Mouse (Mus musculus): ENCODE measurements around the gene Ube2e1. TPM values are rescaled to one million over a fixed set of nuclear protein-coding genes. Genes with fewer than 3 reads are reported as not detected.

Gene Ube2e1
- total RNA-seq (2021), result 10 to 100 TPM; 71.8 to 75.0 TPM
- long read RNA-seq, experiment 1, transcript Ube2e1-201 (6 exons, 1,408 nt), result major isoform, 53 of 60 reads
- long read RNA-seq, experiment 1, partial matches to known transcripts, result 2 of 60 reads
- long read RNA-seq, experiment 1, other reads (novel, unspliced or antisense), result 4 of 60 reads
- long read RNA-seq, experiment 2, transcript Ube2e1-201 (6 exons, 1,408 nt), result major isoform, 15 of 19 reads
- long read RNA-seq, experiment 2, partial matches to known transcripts, result 1 of 19 reads
- long read RNA-seq, experiment 2, other reads (novel, unspliced or antisense), result 3 of 19 reads

DNA sequence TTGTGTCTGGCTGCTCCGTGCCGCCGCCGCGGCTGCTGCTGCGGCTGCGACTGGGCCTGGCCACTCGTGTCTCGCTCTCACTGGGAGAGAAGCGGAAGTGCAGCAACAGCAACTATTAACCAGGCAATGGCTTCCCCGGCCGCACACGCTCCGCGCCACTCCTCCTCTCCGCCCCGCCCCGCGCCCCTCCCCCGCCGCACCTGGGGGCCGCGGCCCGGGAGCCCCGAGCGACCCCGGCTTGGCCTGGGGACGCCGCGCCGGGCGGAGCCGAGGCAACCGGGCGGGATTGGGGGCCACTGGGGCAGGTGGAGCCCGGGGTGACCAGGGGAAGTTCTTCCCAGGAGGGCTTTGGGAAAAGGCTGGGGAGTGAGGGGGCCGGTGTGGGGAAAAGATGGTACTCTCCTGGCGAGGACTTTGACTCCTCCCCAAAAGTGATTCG lies at the start of gene Ube2e1:
Gene Ube2e1, minus strand, starts transcription at position 167 of the 439 bp plus-strand sequence.
- DNase-seq, result peak; percentile 80 to 84

DNA sequence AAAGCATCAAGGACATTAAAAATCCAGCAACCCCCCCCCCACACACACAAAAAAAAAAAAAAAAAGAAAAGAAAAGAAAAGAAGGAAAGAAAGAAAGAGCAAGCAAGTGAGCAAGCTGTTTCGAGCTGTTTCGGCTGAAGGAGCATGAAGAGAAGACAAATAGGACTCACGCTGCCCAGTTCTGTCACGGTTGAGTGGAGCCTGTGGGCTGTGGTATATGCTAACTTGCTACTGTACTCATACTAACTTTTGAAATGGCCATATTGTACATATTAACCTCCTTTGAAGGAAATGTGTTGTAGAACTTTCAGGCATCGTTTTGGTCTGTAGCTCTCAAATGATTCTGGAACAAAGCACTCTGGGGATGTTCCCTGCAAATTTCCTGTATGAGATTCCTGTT lies 48.2 kb upstream of the Ube2e1 start:
- no peak for DNase-seq

DNA sequence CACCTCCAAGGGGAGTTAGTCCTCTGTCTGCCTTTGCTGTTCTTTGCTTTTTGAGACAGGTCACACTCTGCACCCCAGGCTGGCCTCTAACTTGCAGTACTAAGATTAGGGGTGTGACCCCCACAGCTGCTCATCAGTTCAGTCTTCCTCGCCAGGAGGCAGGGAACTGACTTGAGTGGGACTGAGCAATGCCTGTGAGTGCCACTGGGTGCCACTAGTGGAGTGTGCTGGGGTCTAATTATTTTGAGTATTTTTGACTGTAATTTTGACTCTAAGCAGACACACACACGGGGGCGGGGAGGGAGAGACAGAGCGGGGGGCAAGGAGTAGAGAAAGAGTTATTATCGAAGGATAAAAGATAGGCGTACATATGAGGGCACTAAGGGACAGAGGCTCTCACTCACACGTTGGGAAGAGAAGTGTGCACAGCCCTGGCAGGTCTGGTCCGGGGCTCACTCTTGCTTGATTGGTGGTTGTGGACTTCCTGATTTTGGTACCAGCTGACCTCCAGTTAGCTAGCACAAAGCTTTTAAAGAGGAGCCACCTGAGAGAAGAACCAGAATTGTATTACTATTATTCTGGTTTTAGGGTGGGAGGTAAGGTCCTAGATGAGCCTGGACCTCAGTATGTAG lies 46.4 kb upstream of the Ube2e1 start:
- DNase-seq, result no peak

DNA sequence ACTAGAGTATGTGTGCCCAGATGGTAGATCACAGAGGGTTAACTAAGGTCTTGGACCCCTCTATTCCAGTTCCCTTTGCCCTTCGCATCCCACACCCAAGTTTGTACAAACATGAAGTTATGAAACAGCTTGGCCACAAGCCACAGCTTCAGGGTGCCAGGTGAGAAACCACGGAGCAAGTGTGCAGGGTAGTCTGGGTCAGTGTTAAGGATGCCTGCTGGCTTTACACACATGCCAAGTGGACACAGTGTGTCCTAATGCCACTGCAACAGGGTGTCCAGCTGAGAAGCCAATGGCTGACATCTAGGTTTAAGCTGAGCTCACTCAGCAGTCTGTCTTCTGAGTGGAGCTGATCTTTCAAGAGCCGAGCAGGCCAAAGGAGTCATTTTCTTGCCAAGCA lies 44.5 kb upstream of the Ube2e1 start:
- no peak for DNase-seq

DNA sequence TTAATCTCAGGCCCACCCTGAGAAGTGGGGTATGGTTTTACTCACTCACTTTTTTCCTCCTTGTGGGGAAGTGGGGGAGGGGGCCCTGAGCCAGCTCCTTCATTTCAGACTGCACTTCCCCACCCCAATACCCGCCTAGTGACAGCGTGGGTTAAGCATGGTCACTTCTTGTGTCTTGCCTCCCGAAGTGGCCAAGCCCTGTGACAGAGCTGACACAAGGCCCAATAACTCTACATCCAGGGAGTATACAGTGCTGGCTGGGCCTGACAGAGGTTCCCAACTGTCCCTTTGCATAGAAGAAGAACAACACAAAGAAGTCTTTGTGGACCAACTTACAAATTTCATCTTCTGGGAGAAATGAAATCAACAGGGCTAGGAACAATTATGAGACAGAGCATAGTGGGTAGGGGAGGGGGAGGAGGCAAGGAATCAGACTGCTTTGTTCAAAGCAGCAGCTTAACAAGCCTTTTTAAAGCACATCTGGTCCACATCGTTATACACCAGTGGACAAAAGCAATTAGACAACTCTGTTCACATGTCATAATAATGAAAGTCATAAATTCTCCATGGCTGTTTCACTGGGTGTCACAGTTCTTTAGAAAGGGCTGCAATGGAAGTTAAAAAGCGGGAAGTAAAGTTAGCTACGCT lies 42.2 kb upstream of the Ube2e1 start:
- no peak for DNase-seq

DNA sequence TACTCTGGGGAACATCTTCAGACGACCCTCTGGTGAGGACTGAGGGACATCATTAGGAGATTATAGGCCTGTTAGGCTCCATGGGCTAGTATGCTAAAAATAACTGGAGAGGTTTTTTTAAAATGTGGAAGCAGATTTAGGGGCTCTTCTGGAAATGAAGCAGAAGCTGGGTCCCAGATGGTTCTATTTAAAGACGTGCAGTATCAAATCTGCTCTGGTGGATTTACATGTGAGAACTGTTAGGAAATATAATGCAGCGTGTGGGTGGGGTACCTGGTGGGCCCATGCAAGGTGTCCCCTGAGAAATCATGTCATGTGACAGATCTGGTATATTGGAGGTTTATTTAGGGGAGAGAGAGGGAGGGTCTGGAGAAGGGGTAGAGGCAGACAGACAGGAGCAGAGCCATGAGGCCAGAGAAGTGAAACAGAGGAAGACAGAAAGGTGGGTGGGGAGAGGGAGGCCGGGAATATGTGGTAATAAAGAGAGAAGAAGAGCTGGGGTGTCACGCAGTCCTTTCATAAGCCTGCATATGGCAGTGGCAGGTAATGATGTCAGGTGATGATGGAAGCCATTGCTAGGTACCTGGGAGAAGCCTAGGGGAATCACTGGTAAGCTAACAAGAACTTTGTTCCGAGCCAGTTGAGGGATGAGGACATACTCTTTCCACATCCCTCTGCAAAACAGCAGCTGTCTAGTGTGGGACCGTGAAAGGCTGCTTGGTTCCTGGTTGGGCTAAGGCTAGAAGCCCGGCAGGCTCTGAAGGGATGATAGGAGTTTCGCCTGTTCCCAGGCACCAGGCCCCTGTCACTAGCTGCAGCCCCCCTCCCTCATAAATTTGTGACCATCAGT lies 41.3 kb upstream of the Ube2e1 start:
- no peak for DNase-seq

DNA sequence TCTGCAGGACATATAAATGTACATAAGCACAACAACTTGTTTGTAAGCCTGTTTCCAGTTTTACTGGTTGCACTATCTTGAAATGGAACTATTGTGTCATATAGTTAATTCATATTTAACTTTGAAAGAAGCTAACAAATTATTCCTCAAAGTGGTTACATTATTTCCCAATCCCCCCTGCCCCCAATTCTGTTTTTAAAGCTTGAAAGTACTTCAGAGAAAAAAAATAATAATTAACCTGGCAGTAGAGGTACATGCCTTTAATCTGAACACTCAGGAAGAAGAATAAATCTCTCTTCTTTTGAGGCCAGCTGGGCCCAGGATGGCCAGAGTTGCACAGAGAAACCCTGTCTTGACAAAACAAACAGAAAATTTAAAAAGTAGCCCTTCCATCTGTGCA lies 37.4 kb upstream of the Ube2e1 start:
- no peak for DNase-seq

DNA sequence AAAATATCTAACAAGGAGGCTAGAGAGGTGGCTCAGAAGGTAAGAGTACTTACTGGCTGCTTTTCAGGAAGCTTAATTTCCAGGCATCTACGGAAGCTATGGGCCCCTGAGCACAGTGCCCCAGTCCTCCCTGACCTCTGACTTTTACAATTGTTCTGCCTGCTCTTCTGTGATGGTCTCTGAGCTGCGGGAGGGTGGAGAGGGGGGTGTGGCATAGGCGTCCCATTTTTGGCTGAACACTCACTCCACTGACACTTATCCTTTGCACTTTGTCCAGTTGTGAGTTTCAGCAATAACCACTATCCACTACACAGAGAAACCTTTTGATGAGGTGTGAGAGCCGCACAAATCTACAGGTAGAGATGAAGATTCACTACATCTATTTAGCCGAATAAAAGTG lies 35.4 kb upstream of the Ube2e1 start:
- no peak for DNase-seq

DNA sequence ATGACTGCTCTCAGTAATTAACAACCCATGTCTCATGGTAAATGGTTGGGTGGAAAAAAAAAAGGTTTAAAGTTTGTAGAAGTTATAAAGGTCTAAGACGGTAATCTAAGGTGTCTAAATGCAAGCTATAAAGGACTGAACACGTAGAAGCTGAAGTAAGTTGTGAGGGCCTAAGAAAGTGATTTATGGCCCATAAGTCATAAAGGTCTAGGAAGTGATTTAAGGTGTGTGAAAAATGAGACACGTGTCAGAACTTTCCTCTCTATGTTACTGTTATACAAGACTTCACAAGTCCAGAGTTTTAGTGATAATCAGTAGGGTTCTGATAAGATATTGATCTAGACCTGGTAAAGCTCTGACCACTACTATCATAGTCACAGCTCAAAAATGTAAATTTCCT lies 32.7 kb upstream of the Ube2e1 start:
- DNase-seq, result no peak

DNA sequence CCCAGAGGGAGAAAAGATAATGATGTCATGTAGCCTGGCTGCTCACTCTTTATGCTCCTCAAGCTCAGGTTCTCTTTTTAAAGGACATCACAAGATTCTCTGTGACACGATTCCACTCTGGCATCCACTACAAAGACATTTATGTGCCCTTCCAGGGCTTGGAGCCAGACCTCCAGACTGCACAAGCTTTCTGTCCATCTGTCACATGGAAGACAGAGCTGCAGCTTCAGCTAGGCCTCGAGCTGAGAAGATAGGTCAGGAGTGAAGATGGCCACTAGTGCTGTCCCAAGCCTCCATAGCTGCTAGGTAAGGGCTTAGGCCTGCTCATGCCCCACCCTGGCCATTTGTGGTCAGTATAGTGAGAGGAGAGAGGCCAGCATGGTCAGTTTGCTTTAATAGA lies 24.8 kb upstream of the Ube2e1 start:
- DNase-seq, result no peak

DNA sequence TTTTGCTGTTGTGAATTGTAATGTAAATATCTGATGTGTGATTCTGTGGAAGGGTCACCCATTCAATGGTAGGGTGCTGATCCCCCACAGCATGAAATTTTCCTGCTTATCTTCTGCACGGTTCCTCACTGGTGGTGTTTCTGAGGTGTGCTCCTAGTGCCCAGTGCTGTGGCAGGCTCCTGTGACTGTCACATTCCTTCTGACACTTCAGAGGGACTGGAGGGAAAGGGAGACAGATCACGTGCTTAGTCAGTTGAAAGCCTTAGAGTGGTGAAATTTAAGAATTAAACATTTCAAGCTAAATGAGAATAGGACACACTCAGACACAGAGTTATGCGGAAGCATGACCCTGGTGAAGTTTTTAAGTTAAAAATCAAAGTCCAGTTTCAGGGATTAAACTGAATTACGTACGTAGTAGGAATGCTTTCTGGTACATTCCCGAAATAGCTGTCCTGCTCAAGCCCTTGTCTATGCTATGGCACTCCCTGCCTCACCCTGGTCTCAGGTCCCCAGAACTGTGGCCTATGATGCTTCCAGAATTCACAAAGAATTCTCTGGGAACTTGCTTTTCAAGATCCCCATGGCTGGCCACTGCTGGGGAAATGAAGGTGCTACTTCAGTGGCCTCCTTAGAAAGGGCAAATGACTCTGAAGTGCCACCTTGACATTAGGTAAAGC lies 24.0 kb upstream of the Ube2e1 start:
- DNase-seq, result no peak

DNA sequence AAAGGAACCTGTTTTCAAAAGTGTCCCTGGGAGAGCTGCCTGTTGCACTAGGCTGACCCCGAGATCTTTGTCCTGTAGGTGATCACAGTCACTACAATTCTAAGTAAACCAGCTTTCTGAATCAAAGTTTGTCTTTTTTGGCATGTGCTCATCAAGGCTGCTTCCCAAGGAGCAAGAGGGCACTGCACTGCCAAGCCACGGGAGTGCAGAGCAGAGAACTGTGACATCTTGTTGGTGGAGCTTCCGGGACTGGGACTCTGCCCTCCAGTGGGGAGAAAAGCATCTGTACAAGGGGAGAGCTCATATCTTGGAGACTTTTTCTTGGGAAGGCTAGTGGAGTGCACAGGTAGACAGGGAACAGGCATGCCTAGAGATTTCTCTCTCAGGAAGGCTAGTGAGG lies 21.9 kb upstream of the Ube2e1 start:
- DNase-seq, result no peak

DNA sequence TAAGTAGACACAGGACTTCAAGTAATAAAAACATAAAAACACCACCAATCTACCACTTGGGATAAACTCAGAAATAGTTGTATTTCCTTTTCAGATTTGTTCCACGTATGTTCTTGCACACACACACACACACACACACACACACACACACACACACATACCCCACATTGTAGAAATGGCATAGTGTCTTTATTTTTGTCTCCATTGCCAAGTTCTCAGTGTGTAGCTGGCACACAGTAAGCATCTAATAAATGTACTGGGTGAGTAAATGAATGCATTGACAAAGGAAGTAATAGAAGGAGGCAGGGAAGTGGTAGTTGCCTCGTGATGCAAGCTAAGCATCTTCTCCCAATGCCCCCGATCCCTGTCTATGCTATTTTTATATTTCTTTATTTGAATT lies 21.3 kb upstream of the Ube2e1 start:
- no peak for DNase-seq

DNA sequence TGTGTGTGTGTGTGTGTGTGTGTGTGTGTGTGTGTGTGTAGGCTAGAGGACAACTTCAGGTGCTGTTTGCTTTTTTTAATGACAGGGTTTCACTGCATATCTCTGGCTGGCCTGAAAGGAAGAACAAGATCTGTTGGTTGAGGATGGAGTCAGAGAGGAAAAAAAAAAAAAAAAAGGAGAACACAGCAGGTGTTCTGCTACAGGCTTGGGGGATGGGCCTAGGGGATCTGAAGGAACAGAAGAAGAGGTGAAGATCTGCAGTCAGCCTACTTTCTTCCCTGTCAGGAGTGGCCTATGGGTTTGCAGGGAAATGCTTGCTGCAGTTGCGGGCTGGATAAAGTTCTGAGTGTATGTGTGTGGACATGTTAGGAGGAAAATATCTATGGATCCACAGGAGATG lies 19.0 kb upstream of the Ube2e1 start:
- no peak for DNase-seq

DNA sequence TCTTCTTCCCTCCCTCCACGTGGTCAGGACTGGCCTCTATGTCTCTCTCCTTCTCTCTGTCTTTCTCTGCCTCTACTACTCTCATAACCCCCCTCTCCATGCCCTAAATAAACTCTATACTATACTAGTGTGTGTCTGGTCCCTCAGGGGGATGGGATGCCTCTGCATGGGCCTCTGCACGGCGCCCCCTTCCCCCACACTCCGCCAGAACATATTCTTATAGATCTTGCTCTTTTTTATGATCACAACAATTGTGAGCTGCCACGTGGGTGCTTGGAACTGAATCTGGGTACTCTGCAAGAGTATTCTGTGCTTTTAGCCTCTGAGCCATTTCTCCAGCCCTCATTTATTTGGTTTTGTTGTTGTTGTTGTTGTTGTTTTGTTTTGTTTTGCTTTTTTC lies 18.2 kb upstream of the Ube2e1 start:
- DNase-seq, result no peak

DNA sequence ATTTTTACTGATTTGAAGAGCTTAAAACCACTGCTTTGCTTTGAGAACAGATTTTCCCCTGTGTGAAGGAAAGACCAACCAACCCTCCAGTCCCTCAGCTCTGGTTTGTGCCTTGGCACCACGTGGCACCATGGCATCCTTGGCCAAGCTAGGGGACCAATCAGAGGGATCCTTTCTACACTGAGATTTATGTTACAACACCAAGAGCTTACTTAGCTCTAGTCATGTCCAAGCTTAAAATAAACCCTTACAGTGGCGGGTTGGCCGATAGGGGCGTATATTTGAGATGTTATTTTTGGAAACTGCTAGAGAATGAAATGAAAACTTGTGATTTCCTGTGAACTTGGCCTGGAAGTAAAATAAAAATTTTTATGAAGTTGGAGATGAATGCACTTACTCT lies 11.9 kb upstream of the Ube2e1 start:
- DNase-seq, result no peak

DNA sequence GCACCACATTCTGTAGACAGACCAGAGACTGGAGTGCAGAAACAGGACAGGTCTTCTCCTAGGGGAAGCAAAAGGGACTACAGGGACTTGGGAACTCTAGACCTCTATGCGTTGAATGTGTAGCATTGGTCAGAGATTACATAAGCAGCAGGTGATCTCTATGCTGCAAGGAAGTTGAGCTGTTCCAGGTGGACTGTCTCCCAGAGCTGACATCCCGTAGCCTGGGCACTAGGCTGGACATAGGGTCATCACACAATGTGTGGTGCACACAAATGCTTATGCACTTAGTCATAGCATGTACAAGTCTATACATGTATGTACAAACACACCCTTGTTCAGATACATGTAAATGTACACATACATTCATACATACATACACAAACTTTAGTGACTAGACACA lies 11.1 kb upstream of the Ube2e1 start:
- DNase-seq, result no peak

DNA sequence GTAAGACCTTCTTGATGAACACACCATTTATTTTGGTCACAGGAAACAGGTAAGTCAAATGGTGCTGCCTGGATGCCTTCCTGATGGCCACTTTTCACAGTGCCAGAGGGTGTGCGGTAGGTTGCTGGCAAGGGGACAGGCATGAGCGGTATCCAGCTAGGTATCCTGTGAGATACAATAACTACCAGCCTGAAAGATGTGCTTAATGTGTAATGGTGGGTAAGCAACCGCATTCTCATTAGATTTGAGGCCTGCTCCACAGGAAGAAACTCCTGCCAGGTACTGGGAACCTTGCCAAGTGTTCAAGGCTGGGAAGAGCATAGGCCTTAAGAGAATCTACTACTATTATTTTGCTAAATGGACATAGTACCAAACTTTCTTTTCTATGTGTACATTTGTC lies 9.4 kb upstream of the Ube2e1 start:
- peak; percentile 33 to 35 for DNase-seq

DNA sequence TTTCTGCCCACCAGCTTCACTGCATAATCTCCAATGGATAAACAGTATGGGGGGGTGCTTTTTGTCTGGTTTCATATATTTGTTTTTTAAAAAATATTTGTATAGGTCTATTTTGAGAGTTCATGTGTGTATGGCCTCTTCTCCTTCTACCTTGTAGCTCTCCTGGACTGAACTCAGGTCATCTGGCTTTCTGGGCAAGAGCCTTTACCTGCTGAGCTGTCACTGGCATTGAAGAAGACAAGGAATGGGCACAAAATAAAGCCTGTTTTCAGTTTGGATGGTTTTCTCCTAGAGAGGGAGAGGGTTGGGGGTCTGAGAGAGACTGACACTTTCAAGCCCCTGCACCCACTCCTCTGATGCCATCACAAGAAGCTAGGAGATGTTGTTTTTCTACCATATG lies 4.4 kb upstream of the Ube2e1 start:
- DNase-seq, result no peak

DNA sequence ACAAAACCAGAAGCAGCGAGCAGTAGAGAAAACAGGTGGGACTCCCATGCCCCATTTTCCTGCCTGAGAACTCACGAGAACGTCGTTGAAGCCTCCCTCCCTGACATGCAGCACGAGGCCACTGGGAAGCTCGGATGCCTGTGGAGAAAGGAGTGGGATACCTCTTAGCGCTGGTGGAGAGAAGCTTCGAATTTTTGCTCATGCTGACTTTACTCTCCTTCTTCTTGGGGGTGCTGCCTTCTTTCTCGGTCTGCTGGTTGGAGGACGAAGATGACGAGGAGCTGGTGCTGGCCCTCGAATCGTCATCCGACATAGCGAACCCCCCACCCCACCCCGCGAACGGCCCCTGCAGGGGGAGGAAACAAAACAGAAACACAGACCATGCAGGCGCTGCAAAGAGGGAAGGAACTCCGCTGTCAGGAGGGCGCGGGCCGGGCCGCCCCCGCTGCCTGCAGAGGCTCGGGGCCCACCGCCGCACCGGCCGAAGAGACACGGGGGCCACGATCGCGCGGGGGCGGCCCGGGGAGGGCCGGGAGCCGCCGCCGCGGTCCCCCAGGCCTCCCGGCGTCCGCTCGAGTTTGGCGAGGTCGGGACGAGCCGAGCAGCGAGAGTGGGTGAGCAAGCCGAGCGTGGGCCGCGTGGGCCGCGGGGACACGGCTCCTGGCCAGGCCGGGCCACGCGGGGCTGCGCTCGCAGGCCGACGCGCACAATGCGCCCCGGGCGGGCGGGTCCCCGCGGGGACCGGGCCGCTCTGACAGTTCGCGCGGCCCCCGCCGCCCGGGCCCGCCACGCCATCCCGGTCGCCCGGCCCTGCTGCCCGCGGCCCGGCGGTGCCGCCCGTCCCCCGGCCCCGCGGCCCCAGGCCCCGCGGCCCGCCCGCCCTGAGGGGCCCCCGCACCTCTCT lies 618 bp downstream of the Ube2e1 start:
- DNase-seq, result peak; percentile 46 to 59
